Mouse (Mus musculus) monocyte, adult 5-6 weeks (primary cell): Measurements from ENCODE around the gene Prss27. TPM values are rescaled to one million over a fixed set of nuclear protein-coding genes. Genes with fewer than 3 reads are reported as not detected.
A peak's percentile ranks its signal among the peaks of the same experiment; 100 is the strongest.

Experiments
- ATAC-seq: fragments of 153-309, 156-312 bp; replicated peaks from 2 replicates; pipeline ENCODE4 v1.8.0; 2017; ENCODE audit warnings: mild to moderate bottlenecking; ENCODE audit not compliant: low TSS enrichment, insufficient number of reproducible peaks, severe bottlenecking, poor library complexity, low FRiP score
- total RNA-seq: library from RNA; stranded (forward); fragments of 200-1000, 200-491, 200-594 nt; gene quantifications from 3 replicates; pipeline ENCODE4 v1.2.3, GENCODE M21; 2017

Prss27 gene
- not detected in 3 replicates for total RNA-seq

DNA sequence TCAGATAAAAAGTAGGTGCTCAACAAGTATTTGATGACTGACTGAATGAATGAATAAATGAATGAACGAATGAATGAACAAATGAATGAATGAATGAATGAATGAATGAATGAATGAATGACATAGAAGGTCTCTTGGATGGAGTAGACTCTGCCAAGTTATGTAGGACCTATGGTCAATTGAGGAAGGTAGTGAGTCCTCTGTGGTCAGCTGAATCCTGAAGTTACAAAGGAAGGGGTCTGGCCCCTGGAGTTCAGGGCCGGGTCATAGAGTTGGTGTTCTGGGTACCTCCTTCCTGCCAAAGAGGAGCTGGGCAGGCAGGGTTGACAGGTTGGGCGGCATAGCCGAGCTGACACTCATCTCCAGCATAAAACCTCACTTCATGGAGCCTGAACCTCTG is at the start of gene Prss27:
TSS of gene Prss27 (plus strand) at position 301 of the 400 bp plus-strand sequence.
- no peak for ATAC-seq

- ATAC-seq = no peak
Measured at GRCm38 (mm10) chr17:23989802-23990201, 48.1 kb upstream of the Prss27 start.

GRCm38 (mm10) chr17:23992789-23993553 is 45.0 kb upstream of the Prss27 start:
- ATAC-seq = no peak

DNA sequence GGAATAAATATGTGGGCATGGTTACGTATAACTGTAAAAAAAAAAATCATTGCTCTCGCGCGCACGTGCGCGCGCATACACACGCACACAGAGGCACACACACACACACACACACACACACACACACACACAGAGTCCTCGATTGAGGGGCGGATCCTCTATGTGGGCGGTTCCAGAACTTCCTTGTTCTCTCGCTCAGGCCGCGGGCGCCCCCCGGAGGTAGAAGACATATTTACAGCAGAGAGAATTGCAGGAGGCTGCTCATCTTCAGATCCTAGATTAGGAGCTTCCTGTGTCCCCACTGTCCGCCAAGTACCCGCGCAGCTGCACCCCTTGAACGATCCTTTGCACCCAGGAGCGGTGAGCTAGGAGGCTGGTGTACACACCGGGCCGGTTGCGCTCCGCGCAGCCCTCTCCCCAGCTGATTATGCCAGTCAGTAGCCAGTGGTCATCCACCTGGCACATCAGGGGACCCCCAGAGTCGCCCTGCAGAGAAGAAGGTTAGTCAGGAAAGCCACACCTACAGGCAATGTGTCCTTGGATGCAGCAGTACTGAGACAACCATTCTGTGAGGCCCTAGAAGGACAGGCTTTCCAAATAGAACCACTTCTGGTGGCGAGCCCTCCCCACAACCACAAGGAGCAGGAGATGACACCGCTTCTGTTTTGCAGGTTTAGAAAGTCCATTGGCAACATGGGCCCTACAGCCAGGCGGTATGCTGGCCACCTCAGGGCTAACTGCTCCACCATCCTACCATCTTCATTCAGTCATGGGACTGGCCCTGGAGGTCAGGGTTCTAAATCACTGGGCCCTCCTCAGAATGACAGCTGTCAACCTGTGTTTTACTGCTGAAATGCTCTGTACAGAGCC is 44.1 kb upstream of the Prss27 start:
- ATAC-seq = peak; percentile 91

DNA sequence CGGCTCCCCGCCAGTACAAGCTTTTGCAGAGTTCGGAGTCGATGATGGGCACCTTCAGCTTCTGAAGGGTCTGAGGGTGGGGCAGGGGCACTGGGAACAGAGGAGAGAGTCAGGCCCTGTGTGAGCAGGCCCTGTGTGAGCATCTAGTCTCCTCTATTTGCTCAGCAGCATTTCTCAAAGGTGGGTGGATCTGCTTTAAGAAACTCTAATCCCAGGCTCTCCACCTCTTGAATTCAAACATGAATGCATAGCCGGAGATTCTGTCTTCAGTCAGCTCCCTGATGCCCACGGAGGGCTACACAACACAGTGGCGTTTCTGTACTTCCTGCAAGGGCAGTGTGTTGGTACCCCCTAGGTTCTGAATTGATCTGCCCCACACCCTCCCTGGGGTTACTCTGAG is 43.3 kb upstream of the Prss27 start:
- no peak for ATAC-seq

DNA sequence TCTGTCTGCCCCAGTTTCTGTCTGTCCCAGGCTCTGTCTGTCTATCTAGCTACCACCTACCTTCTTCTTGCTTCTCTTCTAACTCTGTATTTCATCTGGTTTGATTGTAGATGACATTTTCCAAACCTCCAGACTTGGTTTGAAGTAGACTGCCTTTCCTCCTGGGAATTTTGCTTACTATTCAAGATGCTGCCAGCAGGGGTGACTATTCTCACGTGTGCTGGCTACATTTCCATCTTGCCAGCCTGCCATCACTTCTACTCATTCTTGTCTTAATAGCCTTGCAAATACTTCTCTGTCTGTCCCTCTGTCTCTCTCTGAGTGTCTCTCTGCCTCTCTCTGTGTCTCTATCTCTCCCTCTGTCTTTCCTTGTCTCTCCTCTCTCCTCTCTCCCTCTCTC is 42.5 kb upstream of the Prss27 start:
- no peak for ATAC-seq

DNA sequence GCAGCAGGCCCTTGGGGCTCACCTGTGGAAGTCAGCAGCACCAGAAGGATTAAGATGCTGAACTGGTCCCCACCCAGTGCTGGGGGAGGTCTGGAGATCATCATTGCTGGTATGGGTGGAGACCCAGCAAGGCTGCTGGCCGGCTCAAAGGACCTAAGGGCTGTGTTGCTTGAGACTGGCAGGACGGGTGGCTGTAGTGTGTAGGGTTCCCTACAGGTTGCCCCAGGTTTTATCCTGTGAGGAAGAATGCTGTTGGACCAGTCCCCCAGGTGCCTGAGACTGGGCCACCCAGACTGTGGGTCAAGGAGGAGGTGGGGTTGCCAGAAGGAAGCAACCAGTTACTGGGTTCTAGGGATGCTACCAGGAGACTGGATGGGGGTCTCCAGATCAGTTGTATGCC is 40.0 kb upstream of the Prss27 start, which contains the start of gene Prss22:
TSS of gene Prss22 (minus strand) at position 200 of the 400 bp plus-strand sequence.
- ATAC-seq = no peak

DNA sequence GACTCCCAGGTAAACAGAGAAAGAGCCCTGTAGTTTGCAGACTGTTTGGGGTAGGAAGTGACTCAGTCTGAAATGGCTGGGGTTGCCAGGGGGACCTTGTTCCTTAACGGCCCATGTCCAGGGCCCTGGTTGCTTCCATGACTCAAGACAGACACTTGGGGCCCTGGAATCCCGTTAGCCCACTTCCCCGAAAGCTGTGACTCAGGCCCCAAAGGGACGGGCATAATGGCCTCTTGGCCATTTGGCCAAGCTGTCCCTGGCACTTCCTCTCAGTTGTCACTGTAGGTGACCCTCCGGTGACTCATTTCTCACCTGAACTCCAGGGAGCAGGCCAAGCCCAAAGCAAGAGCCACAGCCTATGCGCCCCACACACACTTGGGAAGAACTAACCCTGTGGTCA is 39.6 kb upstream of the Prss27 start:
- no peak for ATAC-seq

GRCm38 (mm10) chr17:24000404-24000803 is 37.5 kb upstream of the Prss27 start:
- no peak for ATAC-seq

DNA sequence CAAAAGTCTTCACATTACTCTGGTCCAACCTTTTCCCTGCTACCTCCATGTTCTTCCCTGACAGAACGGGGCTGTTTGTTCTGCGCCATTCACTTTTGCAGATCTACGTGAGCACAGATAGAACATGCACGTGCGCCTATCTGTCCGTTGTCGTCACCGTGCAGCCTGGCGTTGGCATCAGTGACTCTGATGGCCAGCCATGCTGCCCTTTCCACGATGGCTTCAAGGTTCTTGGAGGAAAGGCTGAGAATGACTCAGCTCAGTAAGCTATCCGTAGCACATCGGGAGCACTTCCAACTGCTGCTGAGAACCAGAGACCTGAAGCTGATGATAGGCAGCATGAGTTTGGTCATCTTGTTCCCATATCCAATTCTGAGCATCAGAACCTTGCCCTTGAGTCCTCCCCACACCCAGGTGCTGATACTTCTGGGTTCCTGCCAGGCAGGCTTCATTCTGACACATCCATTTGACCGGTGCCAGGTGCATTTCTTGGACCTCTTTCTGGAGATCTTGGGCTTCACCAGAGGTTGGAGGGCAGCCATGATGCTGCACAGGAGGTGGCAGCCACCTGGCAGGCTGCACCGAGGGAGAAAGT is 33.8 kb upstream of the Prss27 start:
- ATAC-seq = no peak

- ATAC-seq = no peak
Measured at GRCm38 (mm10) chr17:24005049-24005448, 32.9 kb upstream of the Prss27 start.

- peak; percentile 71 for ATAC-seq
Measured at GRCm38 (mm10) chr17:24006930-24007329, 31.0 kb upstream of the Prss27 start.

DNA sequence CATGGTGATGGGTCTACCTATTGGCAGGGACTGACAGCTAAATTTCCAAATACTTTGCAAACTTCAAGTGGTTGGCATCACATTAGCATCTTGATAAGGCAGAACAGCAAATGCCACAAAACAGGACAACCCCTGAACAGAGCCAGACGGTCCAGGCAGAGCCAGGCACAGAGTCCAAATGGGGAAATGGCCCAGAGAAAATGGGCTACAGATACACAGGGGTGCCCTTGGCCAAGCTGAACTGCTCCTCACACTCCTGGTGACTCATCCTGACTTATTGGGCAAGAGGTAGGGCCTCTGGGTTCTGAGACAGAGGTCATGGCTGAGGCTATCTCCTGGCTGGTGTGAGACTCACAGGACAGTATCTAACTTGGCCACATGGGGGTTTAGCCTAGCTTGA is 30.6 kb upstream of the Prss27 start:
- peak; percentile 94 for ATAC-seq

DNA sequence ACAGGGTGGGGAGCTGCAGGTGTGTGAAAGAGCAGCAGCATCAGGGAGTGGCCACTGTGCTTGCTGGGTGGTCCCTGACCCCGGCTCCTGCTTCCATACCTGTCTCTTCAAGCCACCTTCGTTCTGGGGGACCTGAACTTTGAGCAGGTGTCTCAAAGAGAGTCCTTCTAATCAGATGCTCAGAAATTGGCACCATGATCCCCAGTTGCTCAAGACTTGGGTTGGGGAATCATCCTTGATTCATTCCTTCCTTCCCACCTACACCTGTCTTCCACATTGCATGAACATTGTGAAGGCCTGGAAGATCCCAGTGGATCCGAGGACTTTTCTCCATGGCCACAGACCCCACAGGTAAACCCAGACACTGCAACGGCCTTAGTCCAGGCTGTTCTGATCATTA is 29.8 kb upstream of the Prss27 start:
- ATAC-seq = no peak

- no peak for ATAC-seq
Measured at GRCm38 (mm10) chr17:24009617-24010016, 28.3 kb upstream of the Prss27 start.

GRCm38 (mm10) chr17:24012921-24013320 is 25.0 kb upstream of the Prss27 start:
- no peak for ATAC-seq

- ATAC-seq = no peak
Measured at GRCm38 (mm10) chr17:24014433-24014965, 23.4 kb upstream of the Prss27 start.

DNA sequence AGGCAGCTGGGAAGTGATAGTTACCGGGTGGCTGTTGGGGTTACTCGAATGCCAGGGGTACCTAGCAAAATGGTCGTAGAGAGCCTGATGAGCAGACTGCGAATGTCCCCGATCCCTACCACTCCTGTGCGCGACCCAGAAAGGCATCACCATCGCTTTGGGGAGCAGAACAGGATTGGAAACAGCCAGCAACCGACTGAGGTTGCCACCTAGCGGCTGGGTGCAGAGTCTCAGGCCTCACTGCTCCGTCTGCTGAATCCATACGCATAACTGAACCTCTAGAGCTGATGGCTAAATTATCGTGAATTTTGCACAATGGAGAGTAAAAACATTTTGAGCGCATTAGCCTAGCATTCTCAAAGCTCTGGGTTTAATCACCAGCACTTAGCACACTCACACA is 22.2 kb upstream of the Prss27 start:
- peak; percentile 73 for ATAC-seq

DNA sequence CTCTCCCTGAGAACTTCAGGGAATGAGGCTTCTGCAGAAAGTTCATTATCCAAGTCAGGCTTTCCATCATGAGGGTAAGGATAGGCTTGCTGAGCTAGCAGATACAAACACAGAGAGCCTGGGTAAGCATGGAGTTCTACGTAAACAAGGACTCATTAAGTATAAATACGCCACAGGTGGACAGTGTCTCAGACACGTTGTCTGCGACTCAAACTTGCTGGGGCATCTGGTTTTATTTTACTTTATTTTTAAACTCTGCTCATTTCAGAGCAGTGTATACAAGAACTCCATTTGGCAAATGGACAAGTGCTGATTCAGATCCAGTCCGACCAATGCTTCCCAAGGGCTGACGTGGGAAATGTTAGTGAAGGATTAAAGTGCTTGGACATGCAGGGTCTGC is 17.2 kb upstream of the Prss27 start:
- ATAC-seq = no peak
